Mouse (Mus musculus) 3134 (cell line): ENCODE data around the gene Kif13a.

Experiments
- DNase-seq: peaks from one replicate; pipeline ENCODE4 v3.0.0-alpha.2; 2011; ENCODE audit warnings: low spot score; ENCODE audit not compliant: insufficient read length; ENCODE audit errors: extremely low read depth

The Kif13a gene

DNA sequence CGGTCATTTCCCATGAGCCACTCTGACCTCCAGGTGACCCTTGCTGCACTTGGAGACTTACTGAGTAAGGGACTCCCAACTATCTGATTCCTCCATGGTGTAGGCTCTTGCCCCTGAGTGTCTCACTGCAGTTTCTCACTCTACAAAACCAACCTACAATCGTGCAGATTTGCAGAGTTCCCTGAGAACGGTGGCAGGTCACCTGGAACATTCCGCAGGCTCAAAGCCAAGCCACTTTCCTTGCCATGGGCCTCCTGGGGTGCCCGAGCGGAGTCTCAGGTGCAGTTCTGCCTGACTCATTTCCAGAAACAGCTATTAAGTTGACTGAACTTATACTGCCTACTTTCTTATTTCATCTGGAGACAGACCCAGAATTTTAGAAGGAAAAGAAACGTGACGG lies 141.2 kb downstream of the Kif13a start:
- no peak for DNase-seq

DNA sequence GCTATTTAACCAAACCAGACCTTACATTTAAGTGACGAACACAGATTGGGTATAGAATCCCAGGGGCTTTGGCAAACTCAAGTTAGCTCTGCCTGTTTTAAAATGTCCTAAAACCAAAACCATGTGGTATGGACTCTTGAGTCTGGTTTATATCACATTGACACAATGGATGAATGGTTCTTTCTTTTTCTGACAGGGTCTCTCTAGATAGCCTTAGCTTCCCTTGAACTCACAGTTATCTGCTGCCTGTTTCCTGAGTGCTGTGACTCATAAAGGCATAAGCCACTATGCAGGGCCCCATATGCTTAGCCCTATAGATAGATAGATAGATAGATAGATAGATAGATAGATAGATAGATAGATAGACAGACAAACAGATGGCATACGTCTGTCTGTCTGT lies 142.8 kb downstream of the Kif13a start:
- no peak for DNase-seq

GRCm38 (mm10) chr13:46786064-46786561 lies 143.6 kb downstream of the Kif13a start:
- no peak for DNase-seq

GRCm38 (mm10) chr13:46780379-46780778 lies 149.3 kb downstream of the Kif13a start:
- DNase-seq: no peak

- DNase-seq: no peak
Observed at GRCm38 (mm10) chr13:46779831-46780230, 149.8 kb downstream of the Kif13a start.

GRCm38 (mm10) chr13:46777461-46777860 lies 152.2 kb downstream of the Kif13a start:
- no peak for DNase-seq

- DNase-seq: no peak
Observed at GRCm38 (mm10) chr13:46776636-46777305, 152.9 kb downstream of the Kif13a start.

DNA sequence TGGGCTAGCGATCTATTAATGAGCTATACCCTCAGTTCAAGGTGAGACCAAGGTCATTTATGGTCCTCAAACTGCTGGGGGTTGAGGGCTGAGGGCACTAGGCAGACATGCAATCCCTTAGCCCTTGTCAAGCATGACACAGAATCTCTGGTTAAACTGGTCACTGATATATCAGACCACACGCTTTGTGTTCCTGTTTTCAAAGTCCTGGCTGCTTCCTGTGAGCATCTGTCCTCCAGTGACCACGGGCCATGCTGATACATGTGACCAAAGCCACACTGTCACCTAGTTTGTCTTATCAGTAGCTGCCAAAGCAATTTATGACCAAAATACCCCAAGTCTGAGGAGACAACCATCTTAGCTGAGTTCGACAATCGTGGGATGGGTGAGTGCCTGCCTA lies 154.7 kb downstream of the Kif13a start:
- DNase-seq: no peak

DNA sequence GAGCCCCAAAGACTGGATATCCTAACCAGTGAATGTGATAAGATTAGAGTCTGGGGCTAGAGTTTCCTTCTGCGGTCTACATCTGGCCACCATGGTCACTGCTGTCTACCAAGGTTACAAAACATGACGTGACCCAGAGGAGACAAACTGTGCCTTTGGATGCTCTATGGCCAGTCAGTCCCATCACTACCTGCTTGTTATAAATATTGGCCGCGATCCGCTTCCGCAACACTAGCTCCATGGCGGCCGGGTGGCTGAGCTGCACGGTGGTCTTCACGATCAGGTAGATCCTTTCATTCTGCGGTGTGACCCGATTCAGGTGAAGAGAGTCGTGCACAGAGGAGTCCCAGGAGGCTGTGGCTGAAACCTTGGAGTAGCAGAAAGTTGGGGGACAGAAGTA lies 157.1 kb downstream of the Kif13a start:
- DNase-seq: no peak

- DNase-seq: no peak
Observed at GRCm38 (mm10) chr13:46765361-46765760, 164.3 kb downstream of the Kif13a start.

GRCm38 (mm10) chr13:46763210-46763609 lies 166.5 kb downstream of the Kif13a start:
- no peak for DNase-seq

DNA sequence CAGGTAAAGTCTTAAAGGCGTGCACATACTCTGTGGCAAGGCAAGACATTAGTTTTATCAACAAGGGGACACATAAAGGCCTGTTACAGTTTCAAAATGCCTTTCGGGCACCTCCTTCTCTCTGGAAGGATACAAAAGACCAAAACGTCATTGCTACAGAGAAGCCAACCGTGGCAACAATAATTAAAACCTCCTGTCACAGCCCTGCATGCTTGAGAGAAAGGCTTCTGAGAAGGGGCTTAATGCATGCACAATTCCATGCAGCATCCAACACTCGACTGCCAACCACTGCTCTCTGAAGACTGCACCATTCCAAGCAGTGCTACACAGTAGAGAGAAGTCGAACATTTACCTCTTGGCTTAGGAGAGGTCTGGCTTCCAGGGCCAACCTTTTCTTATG lies 168.7 kb downstream of the Kif13a start:
- DNase-seq: no peak

GRCm38 (mm10) chr13:46759281-46759809 lies 170.3 kb downstream of the Kif13a start:
- DNase-seq: no peak

- no peak for DNase-seq
Observed at GRCm38 (mm10) chr13:46758627-46759026, 171.0 kb downstream of the Kif13a start.

GRCm38 (mm10) chr13:46757946-46758345 lies 171.7 kb downstream of the Kif13a start:
- DNase-seq: no peak

- DNase-seq: no peak
Observed at GRCm38 (mm10) chr13:46753294-46753693, 176.4 kb downstream of the Kif13a start.

DNA sequence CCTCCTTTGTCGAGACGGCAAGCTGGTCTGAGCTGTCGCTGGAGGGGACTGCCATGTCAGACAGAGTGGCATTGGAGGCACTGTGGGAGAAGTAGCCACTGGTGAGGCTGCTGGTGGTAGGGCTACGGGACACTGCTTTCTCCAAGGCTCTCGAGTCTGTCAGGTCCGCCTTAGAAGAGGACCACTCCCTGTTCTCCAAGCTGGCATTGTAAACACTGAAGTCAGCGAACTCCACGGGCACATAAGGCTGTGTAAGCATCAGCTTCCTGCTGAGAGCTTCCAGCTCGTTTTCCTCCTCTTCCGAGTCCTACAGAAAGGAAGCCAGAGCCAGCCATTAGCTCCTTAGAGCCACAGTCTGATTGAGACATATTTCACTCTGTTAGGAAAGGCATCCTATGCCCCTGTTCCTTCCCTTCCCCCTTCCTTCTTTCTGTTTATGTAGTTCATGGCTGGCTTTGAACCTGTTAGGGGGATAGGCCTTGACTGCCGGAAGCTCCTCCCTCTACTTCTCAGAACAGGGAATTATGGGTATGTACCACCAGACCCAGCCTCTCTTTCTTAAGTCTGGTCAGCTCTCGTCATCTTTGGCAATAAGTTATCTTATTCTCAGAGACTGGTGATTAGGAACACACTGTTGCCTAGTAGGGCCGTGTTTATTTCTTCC lies 177.0 kb downstream of the Kif13a start:
- DNase-seq: no peak

DNA sequence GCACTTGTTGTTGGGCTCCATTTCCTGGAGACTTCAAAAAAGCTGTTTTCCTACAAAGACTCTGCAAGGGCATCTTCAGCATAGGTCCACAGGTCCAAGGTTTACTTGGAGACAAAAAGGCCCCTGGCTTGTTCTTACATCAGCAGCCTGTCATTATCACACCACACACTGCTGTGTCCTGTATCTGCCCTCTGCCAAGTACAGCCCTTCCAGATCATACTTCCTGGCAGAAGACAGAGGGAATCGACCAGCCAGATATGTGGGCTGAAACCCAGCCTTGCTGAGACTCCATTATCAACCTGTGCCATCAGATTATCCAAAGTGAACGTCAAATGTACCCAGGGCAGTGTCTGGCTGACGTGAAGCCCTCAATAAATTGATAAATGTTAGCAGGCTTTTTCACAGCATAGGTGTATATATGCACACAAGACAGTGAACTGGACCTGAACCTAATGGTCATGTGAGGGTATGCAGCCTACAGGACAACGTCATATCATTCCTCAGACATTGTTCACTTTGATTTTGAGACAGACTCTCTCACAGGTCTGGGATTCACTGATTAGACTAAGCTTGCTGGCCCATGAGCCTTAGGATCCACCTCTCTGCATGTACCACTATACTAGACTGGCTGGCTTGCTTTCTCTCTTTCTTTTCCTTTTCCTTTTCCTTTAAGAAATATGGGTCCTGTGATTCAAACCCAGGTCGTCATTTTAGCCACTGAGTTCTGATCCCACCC lies 181.4 kb downstream of the Kif13a start:
- no peak for DNase-seq

DNA sequence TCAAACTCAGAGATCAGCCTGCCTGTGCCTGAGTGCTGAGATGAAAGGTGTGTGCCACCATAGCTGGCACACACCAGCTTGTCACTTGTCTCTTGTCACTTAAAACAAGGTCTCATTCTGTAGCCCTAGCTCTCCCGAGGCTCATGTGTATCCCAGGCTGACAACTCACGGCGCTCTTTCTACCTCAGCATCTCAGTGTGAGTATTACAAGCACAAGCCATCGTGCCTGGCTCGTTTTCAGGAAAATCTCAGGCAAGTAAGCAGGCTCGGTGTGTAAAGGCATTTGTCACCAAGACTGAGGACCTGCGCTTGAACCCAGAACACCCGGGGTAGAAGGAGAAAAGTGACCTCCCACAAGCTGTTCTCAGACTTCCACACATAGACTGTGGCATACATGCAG lies 185.8 kb downstream of the Kif13a start:
- DNase-seq: no peak

DNA sequence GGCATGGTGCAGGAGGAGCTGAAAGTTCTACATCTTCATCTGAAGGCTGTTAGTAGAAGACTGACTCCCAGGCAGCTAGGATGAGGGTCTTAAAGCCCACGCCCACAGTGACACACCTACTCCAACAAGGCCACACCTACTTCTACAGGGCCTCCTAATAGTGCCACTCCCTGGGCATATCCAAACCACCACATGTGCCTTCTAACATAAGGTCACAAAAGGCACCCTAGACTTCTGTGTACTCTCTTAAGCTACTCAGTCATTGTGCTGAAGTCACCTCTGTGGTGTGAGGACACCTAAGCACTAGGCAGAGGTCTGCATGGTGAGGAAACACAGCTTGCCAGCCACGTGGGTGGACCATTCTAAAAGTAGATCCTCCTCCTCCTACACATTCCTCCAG lies 187.3 kb downstream of the Kif13a start:
- no peak for DNase-seq

GRCm38 (mm10) chr13:46739426-46739825 lies 190.2 kb downstream of the Kif13a start:
- DNase-seq: no peak
